Mouse (Mus musculus) lung, postnatal 14 days (tissue): ENCODE results near the gene Timm44.

ENCODE experiments used
- DNase-seq: peaks from one replicate; pipeline ENCODE4 v3.0.0; 2021

The Timm44 gene

DNA sequence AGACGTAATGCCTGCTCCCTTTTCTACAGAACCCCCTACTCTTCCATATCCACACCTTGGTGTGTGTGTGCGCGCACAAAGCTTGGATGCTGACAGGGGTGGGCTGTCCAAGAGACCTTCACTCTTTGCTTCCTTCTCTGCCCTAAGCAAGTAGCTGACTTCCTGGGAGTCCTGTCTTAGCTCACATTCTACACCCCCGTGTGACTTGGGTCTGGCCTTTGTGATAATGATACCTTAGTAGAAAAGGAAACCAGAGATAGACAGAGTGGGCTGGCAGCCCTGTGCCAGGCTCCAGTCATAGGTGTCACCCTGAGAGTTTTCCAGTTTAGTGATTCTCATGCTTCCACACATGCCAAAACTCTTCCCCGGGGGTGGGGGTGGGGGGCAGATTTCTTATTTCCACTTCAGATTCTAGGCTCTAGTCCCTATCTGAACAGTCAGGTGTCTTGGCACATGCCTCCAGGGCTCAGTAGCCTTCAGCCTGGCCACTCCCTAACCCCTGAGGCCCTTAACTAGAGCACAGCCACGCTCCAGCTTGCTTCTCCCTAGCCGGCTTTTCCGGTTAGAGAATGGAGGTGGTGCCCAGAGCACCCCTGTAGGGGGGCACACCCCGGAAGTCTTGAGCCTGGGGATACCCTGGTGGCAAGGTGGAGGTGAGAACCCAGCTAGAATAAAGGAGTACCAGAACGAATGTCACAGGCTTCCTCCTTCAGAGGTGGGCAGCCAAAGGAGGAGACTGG is 44.9 kb downstream of the Timm44 start:
- DNase-seq, result peak; percentile 22

DNA sequence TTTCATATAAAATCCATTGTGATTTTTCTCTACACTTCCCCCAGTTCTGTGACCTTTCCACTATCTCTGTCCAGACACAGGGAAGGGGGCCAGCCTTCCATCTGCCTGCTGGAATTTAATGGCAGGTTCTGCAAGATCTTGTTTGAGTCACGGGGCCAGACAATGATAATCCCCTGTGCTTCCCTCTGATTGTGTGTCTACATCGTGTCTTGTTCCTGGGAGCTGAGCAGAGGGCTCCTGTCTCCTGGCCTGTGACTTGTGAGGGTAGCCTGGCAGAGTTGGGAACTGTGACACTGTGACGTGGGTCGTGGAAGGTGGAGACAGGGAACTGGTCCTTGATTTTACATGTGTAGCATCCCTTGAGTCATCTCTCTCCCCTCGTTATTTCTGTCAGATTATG is 45.9 kb downstream of the Timm44 start:
- DNase-seq, result no peak

DNA sequence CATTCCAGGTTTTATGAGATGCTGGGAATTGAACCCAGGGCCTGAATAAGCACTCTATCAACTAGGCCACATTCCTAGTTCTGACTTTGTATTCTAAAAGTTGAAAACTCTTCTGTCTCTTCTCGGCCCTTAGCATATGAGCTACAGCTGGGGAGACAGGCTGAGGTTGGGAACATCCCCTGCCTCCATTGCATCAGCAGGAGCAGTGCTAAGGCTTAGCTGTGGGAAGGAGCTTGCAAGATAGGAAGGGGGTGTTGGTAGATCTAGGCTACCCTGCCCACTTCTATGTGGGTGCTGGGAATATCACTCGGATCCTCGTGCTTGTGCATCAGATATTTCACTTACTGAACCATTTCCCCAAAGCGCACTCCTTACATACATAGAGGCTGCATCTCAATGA is 47.8 kb downstream of the Timm44 start:
- no peak for DNase-seq

DNA sequence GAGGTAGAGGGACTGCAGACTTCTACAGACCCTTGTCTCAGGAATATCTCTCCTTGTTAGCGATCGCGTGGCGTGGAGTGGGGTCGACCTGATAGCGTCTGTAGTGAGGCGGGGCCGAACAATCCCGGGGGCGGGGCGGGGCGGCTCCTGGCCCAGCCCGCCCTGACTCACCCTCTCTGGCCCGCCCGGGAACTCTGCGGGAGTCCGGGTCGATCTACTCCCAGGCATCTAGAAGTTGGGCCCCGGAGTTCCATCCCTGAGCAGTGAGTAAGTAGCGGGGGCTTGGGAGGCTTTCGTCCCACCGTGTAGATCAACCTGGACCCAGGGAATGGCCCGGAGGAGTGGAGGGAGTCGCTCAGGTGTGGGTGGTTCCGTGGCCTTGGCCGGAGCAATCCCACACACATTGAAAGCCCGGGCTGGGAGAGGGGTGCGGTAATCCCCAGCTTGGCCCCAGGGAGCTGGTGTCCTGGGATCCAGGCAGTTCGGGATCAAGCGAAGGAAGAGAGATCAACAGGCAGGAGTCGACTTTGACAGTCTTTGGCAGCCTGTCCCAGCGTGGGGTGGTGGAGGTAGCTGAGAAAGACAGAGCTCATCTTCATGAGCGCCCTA is 48.9 kb downstream of the Timm44 start, which contains the start of gene Lrrc8e:
Gene Lrrc8e (plus strand): TSS at position 89 of the 609 bp plus-strand sequence.
- DNase-seq, result peak; percentile 36

DNA sequence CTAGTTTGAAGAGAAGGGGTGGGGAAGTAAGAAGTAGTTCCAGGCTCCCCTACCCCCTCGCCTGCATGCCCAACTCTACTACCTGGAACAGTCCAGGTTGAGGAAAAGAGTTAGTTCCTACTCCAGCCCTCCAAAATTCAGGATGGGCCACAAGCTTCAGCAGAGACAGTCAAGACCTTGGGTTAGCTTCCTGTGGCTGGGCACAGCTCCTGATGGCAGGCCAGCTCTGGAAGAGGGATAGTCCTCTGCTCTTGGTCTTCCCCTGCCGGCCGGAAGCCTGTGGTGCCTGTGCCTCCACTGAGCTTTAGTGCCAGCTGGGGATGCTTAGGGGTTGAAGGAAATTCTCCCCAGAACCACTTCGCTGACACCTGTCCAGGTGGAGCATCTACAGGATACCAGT is 49.4 kb downstream of the Timm44 start:
- no peak for DNase-seq

DNA sequence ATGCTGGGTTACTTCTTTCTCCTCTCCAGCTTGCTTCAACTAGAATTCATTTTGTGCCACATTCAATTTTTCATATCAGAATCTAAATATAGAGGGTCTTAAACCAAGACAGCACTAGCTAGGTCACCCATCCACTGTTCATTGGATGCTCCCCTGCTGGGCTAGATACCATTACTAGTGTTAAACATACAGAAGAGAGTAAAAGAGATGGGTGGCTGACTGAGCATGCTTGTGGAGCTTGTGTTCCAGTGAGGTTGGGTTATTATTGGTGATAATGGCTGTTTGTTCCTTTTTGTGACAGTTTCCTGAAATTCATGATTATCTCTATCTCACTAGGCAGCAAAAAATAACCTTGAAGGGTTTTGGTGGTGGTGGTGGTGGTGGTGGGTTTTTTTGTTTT is 53.7 kb downstream of the Timm44 start:
- DNase-seq, result no peak

DNA sequence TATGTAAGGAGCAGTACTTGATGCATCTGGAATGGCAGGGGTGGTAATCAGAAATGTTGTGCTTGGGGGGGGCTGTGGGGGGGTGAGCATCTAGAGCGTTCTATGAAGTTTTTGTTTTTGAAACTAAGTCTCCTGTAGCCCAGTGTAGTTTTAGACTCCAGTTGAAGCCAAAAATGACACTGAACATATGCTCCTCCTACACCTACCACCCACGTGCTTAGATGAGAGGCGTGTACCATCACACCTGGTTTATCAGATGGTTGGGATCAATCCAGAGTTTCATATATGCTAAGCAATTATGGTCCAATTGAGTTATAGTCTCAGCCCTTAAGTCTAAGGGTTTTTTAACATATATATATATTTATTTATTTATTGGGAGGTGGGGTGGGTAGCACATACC is 56.1 kb downstream of the Timm44 start:
- no peak for DNase-seq

DNA sequence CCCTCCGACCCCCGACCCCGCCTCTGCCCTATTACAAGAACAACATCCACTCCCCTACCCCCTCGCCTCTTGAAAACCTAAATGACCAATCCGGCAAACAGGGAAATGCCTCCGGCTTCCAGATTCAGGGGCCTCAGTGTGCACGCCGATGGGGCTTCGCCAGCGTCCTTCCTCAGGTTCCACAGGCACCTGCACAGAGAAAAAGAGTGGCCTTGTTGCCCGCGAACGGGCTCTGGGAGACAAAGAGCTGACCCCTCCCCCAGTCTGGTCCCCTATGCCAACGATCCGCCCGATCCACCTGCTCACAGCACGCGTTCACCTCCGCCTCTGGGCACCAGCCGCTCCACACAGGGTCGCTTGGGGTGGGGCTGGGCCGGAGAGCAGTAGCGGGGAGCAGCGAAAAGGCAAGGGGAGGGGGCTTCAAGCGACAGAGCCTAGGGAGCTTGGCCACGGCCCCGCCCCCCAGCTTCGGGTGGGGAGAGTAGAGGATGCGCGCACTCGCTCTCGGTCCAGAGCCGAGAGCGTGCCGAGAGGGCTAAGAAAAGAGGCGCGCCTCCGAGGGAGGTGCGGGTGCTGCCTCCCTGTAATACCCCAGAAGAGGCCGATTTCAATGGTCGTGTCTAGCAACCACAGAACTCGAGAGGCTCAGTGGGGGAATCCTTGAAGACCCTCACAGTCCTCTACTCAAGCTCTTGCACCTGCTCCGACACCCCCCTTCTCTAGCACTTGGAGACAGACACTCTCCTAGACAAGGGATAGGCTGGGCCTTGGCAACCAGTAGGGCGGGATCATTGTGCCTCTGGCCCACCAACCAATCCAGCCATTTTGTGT is 58.7 kb downstream of the Timm44 start, which contains the start of gene Prr36:
Gene Prr36 (minus strand): TSS at position 669 of the 831 bp plus-strand sequence.
- DNase-seq, result no peak

DNA sequence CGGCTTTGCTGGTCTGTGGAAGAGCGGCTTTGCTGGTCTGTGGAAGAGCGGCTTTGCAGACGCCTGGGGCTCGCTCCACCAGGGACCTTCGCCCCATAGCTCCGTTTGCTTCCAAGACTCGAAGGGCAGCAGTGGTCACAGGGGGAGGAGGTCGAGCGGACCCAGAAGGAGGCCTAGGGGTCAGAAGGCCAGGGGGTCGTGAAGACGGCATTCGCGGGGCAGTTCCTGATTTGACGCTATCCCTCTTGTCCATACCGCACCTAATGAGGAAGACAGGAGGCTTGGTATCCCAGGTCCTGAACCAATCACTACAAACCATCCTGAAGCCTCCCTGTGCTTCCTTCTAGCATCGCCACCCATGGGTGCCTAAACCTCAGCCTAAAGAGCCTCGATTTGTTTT is 59.4 kb downstream of the Timm44 start:
- no peak for DNase-seq

DNA sequence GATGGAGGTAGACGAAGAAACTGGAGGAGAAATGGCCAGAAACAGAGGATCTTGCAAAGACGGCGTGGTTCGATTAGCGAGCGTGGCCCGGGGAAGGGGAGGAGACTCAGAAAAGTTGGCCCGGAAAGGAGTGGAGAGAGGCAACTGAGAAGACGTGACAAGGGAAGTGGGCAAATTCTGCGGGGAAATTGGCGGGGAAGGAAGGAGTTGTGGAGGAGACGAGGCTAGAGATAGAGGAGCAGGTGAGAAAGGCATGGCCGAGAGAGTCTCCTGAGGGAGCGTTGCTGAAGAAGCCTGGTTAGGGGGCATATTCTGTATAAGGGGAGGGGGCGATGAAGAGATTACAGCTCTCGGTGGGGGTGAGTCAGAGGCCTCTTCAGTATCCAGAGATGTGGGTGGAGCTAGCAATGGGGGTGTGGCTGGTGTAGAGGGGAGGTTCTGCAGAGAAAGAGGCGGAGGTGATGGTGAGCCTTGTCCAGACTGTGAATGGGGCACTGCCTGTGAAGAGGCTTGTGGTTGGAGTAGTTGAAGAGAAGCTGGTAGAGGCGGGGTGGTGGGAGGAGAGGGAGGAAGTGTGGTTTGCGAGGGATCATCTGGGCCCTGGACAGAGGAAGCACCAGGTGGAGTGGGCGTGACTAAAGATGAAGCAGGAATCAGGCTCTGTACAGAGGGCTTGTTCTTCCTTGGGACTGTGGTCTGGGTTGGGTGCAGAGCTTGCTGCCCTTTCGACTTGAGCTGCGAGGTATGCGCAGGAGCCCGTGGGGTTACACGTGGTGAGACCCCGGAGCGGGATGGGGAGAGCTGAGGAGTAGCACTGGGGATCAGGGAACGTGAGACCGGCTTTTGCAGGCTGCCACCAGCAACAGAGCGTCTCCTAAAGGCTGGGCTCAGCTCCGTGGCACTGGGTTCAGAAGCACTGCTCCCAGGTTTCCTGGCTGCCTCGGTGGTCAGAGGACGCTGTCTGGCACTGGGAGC is 61.4 kb downstream of the Timm44 start:
- DNase-seq, result peak; percentile 79

DNA sequence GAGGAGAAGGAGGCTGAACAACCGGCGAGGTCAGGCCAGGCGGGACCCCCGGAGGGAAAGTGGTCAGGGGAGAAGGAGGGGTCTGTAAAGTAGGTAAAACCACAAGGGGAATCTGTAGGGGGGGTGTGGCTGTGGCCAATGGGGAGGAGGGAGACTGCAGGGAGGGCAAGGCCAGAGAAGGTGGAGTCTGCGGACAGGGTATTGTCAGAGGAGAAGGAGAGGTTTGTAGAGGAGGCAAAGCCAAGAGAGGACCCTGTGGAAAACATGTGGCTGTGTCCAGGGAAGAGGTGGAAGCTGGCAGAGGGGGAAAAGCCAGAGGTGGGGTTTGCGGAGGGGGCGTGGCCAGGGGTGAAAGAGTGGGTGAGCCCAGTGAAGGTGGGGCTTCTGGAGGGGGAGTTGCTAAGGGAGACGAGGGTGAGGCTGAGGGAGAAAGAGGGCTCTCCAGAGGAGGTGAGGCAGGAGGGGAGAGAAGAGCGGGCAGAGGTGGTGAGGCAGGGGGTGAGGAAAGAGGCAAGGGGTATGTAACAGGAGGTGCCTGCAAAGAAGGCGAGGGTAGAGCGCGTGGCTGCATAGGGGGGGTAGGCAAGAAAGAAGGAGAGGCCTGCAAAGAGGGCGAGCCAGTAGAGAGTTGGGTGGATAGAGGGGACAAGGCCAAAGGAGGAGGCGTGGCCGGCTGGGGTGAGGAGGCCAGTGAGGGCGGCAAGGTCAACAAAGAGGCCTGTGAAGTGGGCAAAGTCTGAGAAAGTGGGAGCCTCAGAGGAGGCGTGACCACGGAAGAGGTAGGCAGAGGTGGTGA is 62.3 kb downstream of the Timm44 start:
- DNase-seq, result peak; percentile 65

DNA sequence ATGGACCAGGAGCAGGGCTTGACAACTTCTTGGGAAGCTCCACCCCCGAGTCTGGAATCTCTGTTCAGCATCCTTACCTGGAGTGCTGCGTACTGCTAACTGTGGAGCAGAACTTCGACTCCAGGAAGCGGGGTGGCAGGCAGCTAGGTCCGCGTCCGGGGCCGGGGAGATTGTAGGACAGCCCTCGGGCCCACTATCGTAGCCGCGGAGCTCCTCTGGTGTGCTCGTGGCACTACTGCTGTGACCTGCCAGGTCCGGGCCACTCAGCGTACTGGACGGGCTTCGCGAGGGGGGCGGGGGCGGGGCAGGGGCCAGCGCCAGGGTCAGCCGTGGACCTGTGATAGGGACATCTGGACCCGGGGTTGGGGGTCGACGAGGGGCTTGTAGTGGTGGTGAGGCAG is 62.9 kb downstream of the Timm44 start:
- peak; percentile 23 for DNase-seq

DNA sequence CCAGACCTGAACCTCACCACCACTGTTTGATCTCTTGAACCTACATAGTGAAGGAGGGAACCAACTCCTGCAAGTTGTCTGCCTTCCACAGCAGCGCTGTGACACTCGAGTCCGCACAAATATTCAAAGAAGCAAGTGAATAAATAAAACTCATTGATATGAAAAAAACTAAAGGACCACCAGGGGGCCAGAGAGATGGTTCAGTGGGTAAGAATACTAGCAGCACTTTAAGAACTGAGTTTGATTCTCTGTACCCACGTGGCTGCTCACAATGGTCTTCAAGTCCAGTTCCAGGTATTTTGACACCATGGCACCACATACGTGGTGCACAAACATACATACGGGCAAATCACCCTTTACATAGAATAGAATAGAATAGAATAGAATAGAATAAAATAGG is 64.6 kb downstream of the Timm44 start:
- no peak for DNase-seq
